In the genomic region with DNA sequence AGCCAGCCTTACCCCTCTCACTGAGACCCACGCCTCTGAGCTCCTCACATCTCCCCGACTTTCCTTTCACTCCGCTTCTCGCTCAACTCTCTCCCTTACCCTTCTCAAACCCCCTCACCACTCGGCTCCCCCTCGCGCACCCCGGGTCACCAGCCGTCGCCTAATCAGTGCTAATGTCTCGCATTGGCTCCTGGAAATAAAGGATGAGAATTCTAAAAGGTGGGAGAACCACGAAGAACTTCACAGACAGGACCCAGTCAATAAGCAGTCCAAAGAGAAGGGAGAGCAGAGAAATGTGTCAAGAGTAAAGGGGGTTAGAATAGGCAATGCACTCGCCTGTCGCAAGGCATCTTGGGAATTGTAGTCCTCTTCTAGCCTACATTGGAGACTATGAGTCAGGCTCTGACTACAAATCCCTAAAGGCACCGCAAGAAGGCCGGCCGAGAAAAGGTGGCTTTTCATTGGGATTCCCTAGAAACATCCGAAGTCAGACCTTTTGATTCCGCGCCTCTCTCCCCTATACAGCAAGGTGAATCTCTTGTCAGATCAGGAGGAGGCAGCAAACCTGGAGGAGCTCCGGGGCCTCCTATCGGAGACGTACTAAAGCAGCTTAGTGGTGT, we compare ENCODE assay signal across 8 mouse cellular contexts. TPM values are rescaled to one million over a fixed set of nuclear protein-coding genes. Genes with fewer than 3 reads are reported as not detected.
A peak's percentile ranks its signal among the peaks of the same experiment; 100 is the strongest.
DNase-seq lines count a peak whose midpoint lies in the region; ATAC-seq lines count a peak whose summit lies in the region.

A gene (minus strand): TSS at position 324 of the 620 bp plus-strand sequence.

- H3K4me2 ChIP-seq in heart, embryonic 14.5 days (ENCODE audit: low read length): peak within 1 kb of the TSS; percentile 79
- peak within 1 kb of the TSS; percentile 83 for H3K4me2 ChIP-seq in liver, embryonic 13.5 days
- peak within 1 kb of the TSS; percentile 84 for H3K4me2 ChIP-seq in stomach, embryonic 16.5 days (ENCODE audit: low read depth, low read length)

- WGBS in heart, embryonic 14.5 days: 1% methylated on average over 23 of the region's 23 CpGs
- 1% methylated on average over 23 of the region's 23 CpGs for WGBS in liver, embryonic 13.5 days (ENCODE audit: insufficient replicate concordance)
- WGBS in stomach, embryonic 16.5 days: under 1% methylated on average over 23 of the region's 23 CpGs

- peak within 1 kb of the TSS in 1 of 2 experiments; percentile 36; a peak in 1 of 4 replicates for H3K27ac ChIP-seq in heart, embryonic 14.5 days (replicated peaks in 1 of 2; ENCODE audit: control insufficient read depth in 1 of 2, insufficient read depth in 1 of 2, low read depth in 2 of 2, low read length in 2 of 2)
- no peak within 1 kb of the TSS; the same call in 1 of the 2 replicates for H3K27ac ChIP-seq in liver, embryonic 13.5 days
- H3K27ac ChIP-seq in stomach, embryonic 16.5 days (ENCODE audit: low read length): no peak within 1 kb of the TSS

- H3K27me3 ChIP-seq in heart, embryonic 14.5 days (ENCODE audit: control insufficient read depth, insufficient read depth, low read length): no peaks in the 10 kb centered on the region
- H3K27me3 ChIP-seq in liver, embryonic 13.5 days: no peaks in the 10 kb centered on the region
- no peaks in the 10 kb centered on the region for H3K27me3 ChIP-seq in stomach, embryonic 16.5 days (ENCODE audit: control insufficient read depth, insufficient read depth, low read length)

- H3K4me1 ChIP-seq in heart, embryonic 14.5 days (ENCODE audit: control insufficient read depth in 2 of 2, insufficient read depth in 2 of 2, low read length in 2 of 2): peaks cover 2 to 4% of the 10 kb centered on the region in 2 experiments; a peak in 2 of 4 replicates
- peaks cover 19% of the 10 kb centered on the region for H3K4me1 ChIP-seq in liver, embryonic 13.5 days (replicated peaks)
- H3K4me1 ChIP-seq in stomach, embryonic 16.5 days (ENCODE audit: control insufficient read depth, insufficient read depth, low read length): peaks cover 8% of the 10 kb centered on the region

- ATAC-seq in heart, embryonic 14.5 days (ENCODE audit: insufficient number of reproducible peaks, insufficient read depth, low FRiP score, low read depth): peak; percentile 93
- peak; percentile 95 for ATAC-seq in liver, embryonic 13.5 days (ENCODE audit: low read depth)
- ATAC-seq in stomach, embryonic 16.5 days (ENCODE audit: insufficient read depth, low FRiP score): peak; percentile 97

- peak within 1 kb of the TSS; percentile 73 to 76 for H3K4me3 ChIP-seq in heart, embryonic 14.5 days (ENCODE audit: control insufficient read depth in 1 of 2, insufficient read depth in 1 of 2, low read depth in 1 of 2, low read length in 2 of 2)
- H3K4me3 ChIP-seq in liver, embryonic 13.5 days (replicated peaks): peak within 1 kb of the TSS; percentile 78
- H3K4me3 ChIP-seq in stomach, embryonic 16.5 days (replicated peaks; ENCODE audit: low read length): peak within 1 kb of the TSS; percentile 78

- H3K36me3 ChIP-seq in heart, embryonic 14.5 days (ENCODE audit: control insufficient read depth, insufficient read depth, low read length): peaks cover 16% of the 10 kb centered on the region; the same call in 1 of the 2 replicates
- peaks cover 14% of the 10 kb centered on the region; the same call in 1 of the 2 replicates for H3K36me3 ChIP-seq in liver, embryonic 13.5 days
- H3K36me3 ChIP-seq in stomach, embryonic 16.5 days (ENCODE audit: control insufficient read depth, insufficient read depth, low read length): no peaks in the 10 kb centered on the region

- H3K9me3 ChIP-seq in heart, embryonic 14.5 days (ENCODE audit: control insufficient read depth, low read length): no peaks in the 10 kb centered on the region
- no peaks in the 10 kb centered on the region for H3K9me3 ChIP-seq in liver, embryonic 13.5 days (replicated peaks)
- H3K9me3 ChIP-seq in stomach, embryonic 16.5 days (replicated peaks; ENCODE audit: control insufficient read depth, low read length): no peaks in the 10 kb centered on the region

- peak within 1 kb of the TSS; percentile 92 for H3K9ac ChIP-seq in heart, embryonic 14.5 days (ENCODE audit: low read length)
- H3K9ac ChIP-seq in liver, embryonic 13.5 days: peak within 1 kb of the TSS; percentile 83
- peak within 1 kb of the TSS; percentile 95 for H3K9ac ChIP-seq in stomach, embryonic 16.5 days (ENCODE audit: low read length)

- DNase-seq in CD8-positive naive resting alpha-beta T cell, adult 2 months (ENCODE audit: low read depth in 2 of 2, low spot score in 2 of 2): peak; percentile 84 to 88
- DNase-seq in c-Kit-negative CD71-positive TER-119-positive erythroid progenitor cells, embryonic 14.5 days (ENCODE audit: low read depth, low spot score): peak; percentile 82
- DNase-seq in fibroblast of lung, adult 2 months (ENCODE audit: low read depth): peak; percentile 86
- DNase-seq in kidney, postnatal 14 days: peak; percentile 95
- DNase-seq in liver, embryonic 13.5 days: peak; percentile 80
- DNase-seq in neural tube, embryonic 10.5 days (ENCODE audit: extremely low spot score, low spot score): peak; percentile 75

RNA-seq across cellular contexts. Expression of the gene that starts here (rescaled TPM):
- polyA plus RNA-seq in heart, embryonic 14.5 days (2014; fragmentation: Nextera tagmentation; extraction: Ambion mirVana): 21.9 and 23.8 TPM in 2 replicates
- polyA plus RNA-seq in liver, embryonic 13.5 days (2015; fragmentation: Nextera tagmentation; extraction: Ambion mirVana): 31.9 and 33.9 TPM in 2 replicates
- polyA plus RNA-seq in stomach, embryonic 16.5 days (2015; fragmentation: Nextera tagmentation; extraction: Ambion mirVana): 38.6 and 41.5 TPM in 2 replicates
